Comparison of ENCODE assay signal across 7 mouse cellular contexts in the genomic region with DNA sequence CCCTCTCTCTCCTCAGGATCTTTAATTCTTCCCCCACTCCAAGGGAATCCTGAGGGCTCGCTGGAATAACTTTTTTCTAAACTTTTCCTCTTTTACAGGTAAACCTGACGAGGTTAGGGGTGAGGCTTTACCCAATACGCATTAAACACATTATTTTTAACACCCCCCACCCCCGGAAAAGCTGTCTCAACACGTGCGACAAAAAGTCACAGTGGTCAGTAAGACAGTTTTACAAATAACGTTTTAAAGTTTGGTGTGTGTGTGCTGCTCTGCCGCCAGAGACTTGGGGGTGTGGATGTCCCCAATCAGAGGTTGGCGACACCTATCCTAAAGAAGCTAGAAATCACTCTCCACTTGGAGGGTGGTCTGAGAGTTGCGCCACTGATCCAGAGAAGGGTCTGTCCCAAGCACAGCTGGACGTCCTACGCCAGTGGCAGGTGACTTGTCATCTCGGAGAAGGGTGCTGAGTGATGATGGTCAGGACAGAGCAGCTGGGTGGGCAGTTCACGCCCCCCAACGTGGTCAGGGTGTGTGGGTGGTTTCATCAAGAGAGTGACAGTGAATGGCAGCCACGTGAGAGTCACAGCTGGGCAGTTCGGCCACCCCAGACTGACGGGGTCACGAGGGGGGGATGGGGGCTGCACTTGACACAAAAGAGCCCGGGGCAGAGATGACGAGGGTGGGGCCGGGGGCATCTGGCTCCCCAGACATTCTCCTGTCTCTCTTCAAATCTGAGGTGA. TPM values are rescaled to one million over a fixed set of nuclear protein-coding genes. Genes with fewer than 3 reads are reported as not detected.
DNase-seq lines count a peak whose midpoint lies in the region; ATAC-seq and TF ChIP-seq lines count a peak whose summit lies in the region.

No protein-coding gene starts in this region.

- H3K4me3 ChIP-seq in thymus, adult 2 months (ENCODE audit: control insufficient read depth, insufficient read depth, low read length): peak overlapping the region; percentile 90
- H3K4me3 ChIP-seq in heart, embryonic 13.5 days: peak overlapping the region; percentile 90
- H3K4me3 ChIP-seq in limb, embryonic 10.5 days: peak overlapping the region; percentile 98
- peak overlapping the region; percentile 95 for H3K4me3 ChIP-seq in midbrain, embryonic 13.5 days (replicated peaks)

- ATAC-seq in heart, embryonic 13.5 days (ENCODE audit: extremely low read depth, insufficient number of reproducible peaks, low FRiP score, low TSS enrichment): 0 out of 2 replicates have a peak, but pooled peaks have one; percentile 3
- no peak for ATAC-seq in midbrain, embryonic 13.5 days

- no peaks in the 10 kb centered on the region for H3K9me3 ChIP-seq in heart, embryonic 13.5 days
- no peaks in the 10 kb centered on the region for H3K9me3 ChIP-seq in limb, embryonic 10.5 days (replicated peaks)
- no peaks in the 10 kb centered on the region for H3K9me3 ChIP-seq in midbrain, embryonic 13.5 days

- peak; percentile 31 for DNase-seq in thymus, adult 2 months
- DNase-seq in thymus, postnatal 10 days (ENCODE audit: low spot score in 2 of 2): no peak
- peak; percentile 74 for DNase-seq in embryo, embryonic 11 days
- peak; percentile 78 for DNase-seq in limb, embryonic 10.5 days (ENCODE audit: low spot score)
- no peak for DNase-seq in gastrocnemius, postnatal 10 days

- TF ChIP-seq CTCF in thymus, adult 2 months (IDR thresholded peaks at IDR 0.05; ENCODE audit: borderline replicate concordance, control insufficient read depth, extremely low read depth, insufficient read depth, low read length, poor library complexity): no peak

- WGBS in thymus, adult 2 months: under 1% methylated on average over 22 of the region's 22 CpGs
- 2% methylated on average over 22 of the region's 22 CpGs for WGBS in heart, embryonic 13.5 days
- 2% methylated on average over 22 of the region's 22 CpGs for WGBS in limb, embryonic 10.5 days
- under 1% methylated on average over 22 of the region's 22 CpGs for WGBS in midbrain, embryonic 13.5 days

- peak overlapping the region; percentile 87 for H3K4me2 ChIP-seq in heart, embryonic 13.5 days
- peak overlapping the region; percentile 96 for H3K4me2 ChIP-seq in midbrain, embryonic 13.5 days (replicated peaks)

- peak overlapping the region; percentile 99 for H3K9ac ChIP-seq in heart, embryonic 13.5 days
- H3K9ac ChIP-seq in midbrain, embryonic 13.5 days (replicated peaks): peak overlapping the region; percentile 99

- TF ChIP-seq POLR2A in thymus, adult 2 months (IDR thresholded peaks at IDR 0.05; ENCODE audit: control insufficient read depth, extremely low read depth, insufficient read depth, low read length, poor library complexity): no peak

- H3K36me3 ChIP-seq in thymus, adult 2 months (ENCODE audit: control insufficient read depth, insufficient read depth, low read length): peaks cover 2% of the 10 kb centered on the region; the same call in 1 of the 2 replicates
- H3K36me3 ChIP-seq in heart, embryonic 13.5 days: peaks cover 14% of the 10 kb centered on the region
- H3K36me3 ChIP-seq in limb, embryonic 10.5 days: peaks cover 37% of the 10 kb centered on the region
- H3K36me3 ChIP-seq in midbrain, embryonic 13.5 days: peaks cover 16% of the 10 kb centered on the region

- peaks cover 44% of the 10 kb centered on the region for H3K4me1 ChIP-seq in thymus, adult 2 months (replicated peaks; ENCODE audit: control insufficient read depth, insufficient read depth, low read length)
- H3K4me1 ChIP-seq in heart, embryonic 13.5 days: peaks cover 68% of the 10 kb centered on the region
- peaks cover 73% of the 10 kb centered on the region for H3K4me1 ChIP-seq in limb, embryonic 10.5 days
- peaks cover 70% of the 10 kb centered on the region for H3K4me1 ChIP-seq in midbrain, embryonic 13.5 days (replicated peaks)

- H3K27me3 ChIP-seq in thymus, adult 2 months (ENCODE audit: control insufficient read depth, insufficient read depth, low read length): no peaks in the 10 kb centered on the region
- no peaks in the 10 kb centered on the region for H3K27me3 ChIP-seq in heart, embryonic 13.5 days (replicated peaks)
- no peaks in the 10 kb centered on the region for H3K27me3 ChIP-seq in limb, embryonic 10.5 days (ENCODE audit: low read depth, poor library complexity, severe bottlenecking)
- H3K27me3 ChIP-seq in midbrain, embryonic 13.5 days: no peaks in the 10 kb centered on the region

- H3K27ac ChIP-seq in thymus, adult 2 months (ENCODE audit: control insufficient read depth, insufficient read depth, low read length): peak overlapping the region; percentile 89
- peak overlapping the region; percentile 97 for H3K27ac ChIP-seq in heart, embryonic 13.5 days (replicated peaks)
- peak overlapping the region; percentile 100 for H3K27ac ChIP-seq in limb, embryonic 10.5 days
- peak overlapping the region; percentile 100 for H3K27ac ChIP-seq in midbrain, embryonic 13.5 days

RNA-seq across cellular contexts. Expression of a gene that starts 1.4 kb away (rescaled TPM):
- polyA plus RNA-seq in thymus, adult 2 months (2012; rRNA removed): 278 and 280 TPM in 2 replicates
- polyA plus RNA-seq in heart, embryonic 13.5 days (2015; fragmentation: Nextera tagmentation; extraction: Ambion mirVana): 18.0 and 18.8 TPM in 2 replicates
- 35.1 and 70.5 TPM in 2 replicates for polyA plus RNA-seq in limb, embryonic 10.5 days (2016; fragmentation: Nextera tagmentation; extraction: Ambion mirVana)
- polyA plus RNA-seq in midbrain, embryonic 13.5 days (2015; fragmentation: Nextera tagmentation; extraction: Ambion mirVana): 83.5 and 91.9 TPM in 2 replicates
- total RNA-seq in gastrocnemius, postnatal 10 days (2021): 10 to 100 TPM; 39.0 to 59.5 TPM

RNA-seq across cellular contexts. Expression of a gene that starts 27.5 kb away (rescaled TPM):
- polyA plus RNA-seq in thymus, adult 2 months (2012; rRNA removed): 139 and 170 TPM in 2 replicates
- polyA plus RNA-seq in heart, embryonic 13.5 days (2015; fragmentation: Nextera tagmentation; extraction: Ambion mirVana): 135 and 139 TPM in 2 replicates
- 140 and 151 TPM in 2 replicates for polyA plus RNA-seq in limb, embryonic 10.5 days (2016; fragmentation: Nextera tagmentation; extraction: Ambion mirVana)
- 92.2 and 105 TPM in 2 replicates for polyA plus RNA-seq in midbrain, embryonic 13.5 days (2015; fragmentation: Nextera tagmentation; extraction: Ambion mirVana)
- total RNA-seq in gastrocnemius, postnatal 10 days (2021): 10 to 100 TPM; 83.8 to 94.5 TPM

RNA-seq across cellular contexts. Expression of a gene that starts 27.5 kb away (rescaled TPM):
- 3.3 and 4.1 TPM in 2 replicates for polyA plus RNA-seq in thymus, adult 2 months (2012; rRNA removed)
- polyA plus RNA-seq in heart, embryonic 13.5 days (2015; fragmentation: Nextera tagmentation; extraction: Ambion mirVana): 6.2 and 8.3 TPM in 2 replicates
- polyA plus RNA-seq in limb, embryonic 10.5 days (2016; fragmentation: Nextera tagmentation; extraction: Ambion mirVana): 14.2 and 20.6 TPM in 2 replicates
- 146 and 155 TPM in 2 replicates for polyA plus RNA-seq in midbrain, embryonic 13.5 days (2015; fragmentation: Nextera tagmentation; extraction: Ambion mirVana)
- 1 to 10 TPM in 1 of 2 experiments, under 1 TPM in 1; 0.85 to 2.1 TPM for total RNA-seq in gastrocnemius, postnatal 10 days (2021)

RNA-seq across cellular contexts. Expression of a gene that starts 27.6 kb away (rescaled TPM):
- polyA plus RNA-seq in thymus, adult 2 months (2012; rRNA removed): 37.2 and 41.5 TPM in 2 replicates
- 21.2 and 21.5 TPM in 2 replicates for polyA plus RNA-seq in heart, embryonic 13.5 days (2015; fragmentation: Nextera tagmentation; extraction: Ambion mirVana)
- polyA plus RNA-seq in limb, embryonic 10.5 days (2016; fragmentation: Nextera tagmentation; extraction: Ambion mirVana): 45.2 and 51.6 TPM in 2 replicates
- polyA plus RNA-seq in midbrain, embryonic 13.5 days (2015; fragmentation: Nextera tagmentation; extraction: Ambion mirVana): 41.8 and 47.7 TPM in 2 replicates
- 10 to 100 TPM; 18.8 to 22.3 TPM for total RNA-seq in gastrocnemius, postnatal 10 days (2021)

RNA-seq across cellular contexts. Expression of a gene that starts 30.2 kb away (rescaled TPM):
- 7.3 and 9.3 TPM in 2 replicates for polyA plus RNA-seq in thymus, adult 2 months (2012; rRNA removed)
- 40.0 and 40.5 TPM in 2 replicates for polyA plus RNA-seq in heart, embryonic 13.5 days (2015; fragmentation: Nextera tagmentation; extraction: Ambion mirVana)
- 23.0 and 24.7 TPM in 2 replicates for polyA plus RNA-seq in limb, embryonic 10.5 days (2016; fragmentation: Nextera tagmentation; extraction: Ambion mirVana)
- 4.9 and 7.0 TPM in 2 replicates for polyA plus RNA-seq in midbrain, embryonic 13.5 days (2015; fragmentation: Nextera tagmentation; extraction: Ambion mirVana)
- total RNA-seq in gastrocnemius, postnatal 10 days (2021): 10 to 100 TPM; 14.0 to 15.7 TPM

Comparison
In these comparisons a context has a peak if more than half of its experiments do, and no peak if none do; other contexts are left out.
1. DNase-seq: peak in thymus, adult 2 months (single experiment), embryo, embryonic 11 days (single experiment) and limb, embryonic 10.5 days (single experiment); none in thymus, postnatal 10 days (0 of 2) and gastrocnemius, postnatal 10 days (single experiment).
2. Peak in every context shown above with its lines, with median percentiles within 50 percentile points of each other: H3K27ac ChIP-seq and H3K4me3 ChIP-seq.